Mouse (Mus musculus): ENCODE data around the gene St3gal5.
"Not testable (repeated sequence)": the region's sequence is repeated elsewhere in the genome, so short reads cannot be mapped to it uniquely, and the experiment has no call there.

The St3gal5 gene

DNA sequence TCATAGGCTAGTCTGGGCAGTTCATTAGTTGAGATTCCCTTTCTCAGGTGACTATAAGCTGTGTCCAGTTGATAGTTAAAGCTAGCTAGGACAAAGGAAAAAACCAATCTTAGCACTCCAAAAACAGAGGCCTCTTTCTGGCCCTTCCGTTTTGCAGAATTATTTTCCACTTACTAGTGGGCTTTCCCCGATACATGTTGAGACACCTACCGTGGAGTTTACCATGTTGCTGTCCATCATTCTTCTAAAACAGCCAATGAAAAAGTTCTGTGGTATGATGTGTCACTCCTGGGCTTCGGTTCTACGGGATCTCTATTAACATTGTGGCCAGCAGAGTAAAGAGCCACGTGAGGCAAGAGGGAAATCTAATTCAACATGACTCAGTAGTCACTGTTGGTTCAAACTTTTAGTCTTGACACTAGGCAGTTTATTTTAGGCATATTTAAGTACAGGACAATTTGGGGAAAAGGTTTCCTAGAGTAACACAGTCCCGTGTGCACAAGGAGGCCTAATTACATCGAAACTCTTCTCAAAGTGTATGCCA, 35.4 kb downstream of the St3gal5 start:
- in situ Hi-C loops (cut with MseI, MboI) = no loop called here

DNA sequence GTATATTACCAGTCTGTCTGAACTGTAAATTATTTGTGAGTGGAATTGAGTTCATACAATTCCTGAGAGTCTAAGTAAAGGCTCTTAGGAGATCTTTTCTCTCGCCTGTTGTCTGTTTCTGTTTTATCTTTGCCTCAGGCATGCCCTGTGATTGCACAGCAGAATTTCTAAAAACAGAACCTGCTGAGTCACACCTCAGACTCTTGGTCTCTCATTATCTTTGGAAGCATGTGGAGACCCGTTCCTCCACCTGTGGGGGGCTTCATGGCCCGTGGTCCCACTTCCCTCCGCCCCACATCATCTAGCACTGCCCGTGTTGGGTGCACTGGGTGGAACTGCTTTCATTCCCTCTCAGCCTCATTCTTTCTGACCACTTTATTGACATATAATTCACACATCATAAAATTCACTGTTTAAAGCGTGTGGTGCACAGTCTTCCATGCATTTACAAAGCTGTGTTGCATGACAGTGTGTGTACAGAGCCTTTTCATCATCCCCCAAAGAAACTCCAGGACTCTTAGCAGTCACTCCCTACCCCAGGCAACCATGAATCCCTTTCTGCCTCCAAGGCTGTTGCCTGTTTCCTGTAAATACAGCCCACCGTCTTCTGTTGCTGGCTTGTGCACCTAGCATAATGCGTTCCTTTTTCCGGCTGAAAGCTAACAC, 37.6 kb downstream of the St3gal5 start:
- in situ Hi-C loops (cut with MseI, MboI) = no loop called here

DNA sequence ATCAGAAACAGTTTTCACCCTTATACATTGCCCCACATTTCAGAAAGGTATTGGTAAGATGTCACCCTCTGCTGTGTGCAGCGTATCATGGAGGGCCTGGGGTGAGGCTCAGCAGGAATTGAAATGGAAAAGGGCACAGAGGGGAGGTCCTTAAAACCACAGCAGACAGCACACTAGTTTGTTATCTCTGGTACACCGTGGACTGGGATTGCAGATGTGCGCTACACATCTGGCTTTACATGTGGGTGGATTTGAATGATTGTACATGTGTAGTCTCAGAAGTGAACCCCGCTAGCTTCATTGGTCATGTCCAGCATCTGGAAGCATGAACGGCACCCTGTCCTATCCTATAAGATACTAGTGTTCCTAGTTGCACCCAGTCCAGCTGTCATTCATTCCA, 38.6 kb downstream of the St3gal5 start:
- in situ Hi-C loops (cut with MseI, MboI) = no loop called here

DNA sequence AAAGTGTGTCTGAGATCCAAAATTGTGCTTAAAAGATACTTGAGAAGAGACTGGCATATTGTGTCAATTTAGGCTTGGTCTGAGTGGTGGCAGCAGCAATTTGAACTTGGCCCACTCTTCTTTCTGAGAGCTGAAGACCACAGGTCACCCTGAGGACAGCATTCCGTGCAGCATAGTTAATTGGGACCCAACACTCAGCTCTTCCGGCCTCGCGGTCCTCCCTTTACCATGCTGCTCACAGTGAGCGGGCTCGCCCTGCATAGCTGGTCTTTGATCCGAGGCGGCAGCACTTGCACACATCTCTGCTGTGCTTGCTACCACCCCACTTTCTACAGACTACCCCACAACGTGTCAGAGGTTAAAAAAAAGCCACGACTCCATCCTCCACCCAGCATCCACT, 39.2 kb downstream of the St3gal5 start:
- in situ Hi-C loops (cut with MseI, MboI) = no loop called here

DNA sequence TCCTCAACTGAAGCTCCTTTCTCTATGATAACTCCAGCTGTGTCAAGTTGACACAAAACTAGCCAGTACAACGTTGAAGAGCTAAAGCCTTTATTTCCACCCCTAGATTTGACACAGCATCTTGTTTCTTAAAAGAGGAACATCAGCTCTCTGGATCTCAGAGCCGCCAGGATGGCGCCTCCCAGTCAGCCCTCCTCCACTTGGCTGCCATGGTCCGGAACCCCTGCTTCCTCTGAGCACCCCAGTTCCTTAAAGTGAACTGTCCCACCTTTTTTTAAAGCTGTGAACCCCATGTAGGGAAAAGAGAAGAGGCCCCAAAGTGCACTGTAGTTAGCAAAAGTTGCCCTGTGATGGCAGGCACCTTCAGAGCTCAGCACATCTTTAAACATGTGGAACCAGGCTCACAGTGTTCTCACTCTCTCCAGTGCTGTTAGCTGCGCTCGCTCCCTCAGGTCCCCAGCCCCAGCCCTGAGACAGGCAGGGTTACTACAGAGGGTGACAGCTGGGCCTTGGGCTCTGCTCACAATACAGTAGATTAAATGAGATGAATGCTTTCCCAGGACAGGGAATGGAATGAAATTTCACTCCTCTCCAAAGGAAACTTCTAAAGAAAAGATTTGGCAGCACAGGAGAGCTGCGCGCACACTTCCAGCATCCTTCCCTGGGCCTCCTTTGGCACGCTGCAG, 42.3 kb downstream of the St3gal5 start:
- in situ Hi-C loops (cut with MseI, MboI) = no loop called here

DNA sequence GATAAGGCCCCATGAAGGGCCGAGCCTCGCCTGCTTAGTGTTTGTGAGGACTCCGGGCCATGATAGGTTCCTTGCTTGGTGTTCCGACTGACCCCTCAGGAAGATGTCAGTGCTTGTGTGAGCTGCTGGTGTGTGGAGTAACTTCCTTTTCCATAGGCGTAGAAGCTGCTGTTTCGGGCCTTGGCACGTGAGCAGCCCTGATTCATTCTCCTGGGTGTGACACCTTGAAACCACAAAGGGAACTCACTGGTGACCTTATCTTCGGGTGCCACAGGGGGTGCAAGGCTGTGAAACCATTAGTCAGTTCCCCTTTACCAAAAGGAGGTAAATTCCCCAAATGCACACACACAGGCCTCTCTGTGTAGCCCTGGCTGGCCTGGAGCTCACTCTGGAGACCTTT, 43.0 kb downstream of the St3gal5 start:
- in situ Hi-C loops (cut with MseI, MboI) = no loop called here

DNA sequence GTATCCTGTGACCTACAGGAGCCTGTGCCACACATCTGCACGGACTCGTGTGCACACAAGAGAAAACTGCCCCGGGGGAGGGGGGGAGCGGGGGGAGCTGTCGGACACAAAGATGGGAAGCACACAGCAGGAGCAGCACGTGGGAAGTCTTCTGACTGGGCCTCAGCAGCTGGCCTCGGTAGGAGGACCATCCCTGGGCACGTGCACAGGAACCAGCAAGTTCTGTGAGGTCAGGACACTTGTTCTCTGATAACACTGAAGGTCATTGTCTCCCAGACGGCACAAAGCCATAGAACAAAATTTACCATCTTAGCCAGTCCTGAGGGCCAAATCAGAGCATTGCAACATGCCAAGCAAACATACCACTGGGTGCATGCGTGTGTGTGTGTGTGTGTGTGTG, 43.8 kb downstream of the St3gal5 start:
- in situ Hi-C loops (cut with MseI, MboI) = no loop called here

DNA sequence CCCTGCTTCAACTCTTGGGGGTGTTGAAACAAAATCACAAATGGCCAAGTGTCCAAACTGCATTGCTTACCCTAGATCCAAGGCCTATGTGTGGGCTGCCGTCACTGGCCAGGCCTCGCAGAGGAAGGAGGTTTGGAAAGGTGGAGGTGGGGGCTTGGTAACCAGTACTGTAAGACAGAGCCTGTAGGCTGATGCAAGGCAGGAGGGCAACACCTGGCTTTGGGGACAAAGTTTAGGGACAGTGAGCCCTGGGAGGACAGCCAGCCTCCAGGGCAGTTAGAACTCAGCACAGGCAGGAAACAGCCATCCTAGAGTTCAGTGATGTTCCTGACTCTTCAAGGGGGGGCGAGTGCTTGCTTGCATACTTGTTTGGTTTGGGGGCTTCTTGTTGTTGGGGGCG, 45.2 kb downstream of the St3gal5 start:
- in situ Hi-C loops (cut with MseI, MboI) = no loop called here

DNA sequence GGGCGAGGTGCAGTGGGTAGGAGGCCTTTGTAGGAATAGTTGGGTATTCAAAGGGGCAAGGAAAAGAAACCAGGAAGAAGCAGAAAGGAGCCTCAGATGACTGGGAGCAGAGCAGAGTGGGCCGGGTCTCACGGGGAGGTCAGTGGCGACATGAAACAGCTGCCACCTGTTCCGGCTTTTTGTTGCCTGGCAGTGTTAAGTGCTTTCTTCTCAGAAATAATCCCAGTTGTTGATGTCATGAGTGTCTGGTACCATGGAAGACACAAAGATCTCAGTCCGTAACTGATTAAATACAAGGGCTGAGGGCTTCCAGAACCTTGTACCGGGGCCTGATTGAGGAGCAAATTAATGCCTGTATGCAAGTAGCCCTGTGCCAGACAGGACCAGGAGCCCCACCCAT, 47.0 kb downstream of the St3gal5 start:
- in situ Hi-C loops (cut with MseI, MboI) = no loop called here

DNA sequence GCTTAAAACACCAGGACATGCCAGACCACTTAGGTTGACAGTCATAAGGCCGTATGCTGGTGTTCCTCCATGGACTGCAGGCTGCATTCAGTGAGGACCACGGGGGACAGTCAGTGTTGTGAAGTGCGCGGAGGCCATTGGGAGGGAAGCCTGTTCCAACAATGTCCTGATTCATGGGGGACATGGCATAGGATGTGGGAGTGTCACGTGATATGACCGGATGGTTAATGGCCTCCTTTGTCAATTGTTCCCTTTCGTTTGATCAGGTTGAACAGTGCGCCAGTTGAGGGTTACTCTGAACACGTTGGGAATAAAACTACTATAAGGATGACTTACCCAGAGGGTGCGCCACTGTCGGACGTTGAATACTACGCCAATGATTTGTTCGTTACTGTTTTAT, 49.4 kb downstream of the St3gal5 start:
- in situ Hi-C loops (cut with MseI, MboI) = no loop called here

DNA sequence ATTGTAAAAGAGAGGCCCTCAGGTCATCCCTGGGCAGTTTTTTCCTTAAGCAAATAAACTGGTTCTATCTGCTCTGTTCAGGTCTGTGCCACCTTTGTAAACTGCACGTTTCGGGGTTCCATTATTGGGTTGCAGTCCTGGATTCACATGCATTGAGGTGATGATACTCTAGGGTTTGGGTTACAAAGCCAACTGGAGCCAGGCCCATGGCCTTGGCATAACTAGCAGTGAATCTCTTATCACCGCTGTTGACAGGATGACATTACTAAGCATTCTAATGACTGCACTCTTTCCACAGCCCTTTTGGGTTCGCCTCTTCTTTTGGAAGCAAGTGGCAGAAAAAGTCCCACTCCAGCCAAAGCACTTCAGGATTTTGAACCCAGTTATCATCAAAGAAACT, 51.3 kb downstream of the St3gal5 start:
- in situ Hi-C loops (cut with MseI, MboI) = no loop called here

DNA sequence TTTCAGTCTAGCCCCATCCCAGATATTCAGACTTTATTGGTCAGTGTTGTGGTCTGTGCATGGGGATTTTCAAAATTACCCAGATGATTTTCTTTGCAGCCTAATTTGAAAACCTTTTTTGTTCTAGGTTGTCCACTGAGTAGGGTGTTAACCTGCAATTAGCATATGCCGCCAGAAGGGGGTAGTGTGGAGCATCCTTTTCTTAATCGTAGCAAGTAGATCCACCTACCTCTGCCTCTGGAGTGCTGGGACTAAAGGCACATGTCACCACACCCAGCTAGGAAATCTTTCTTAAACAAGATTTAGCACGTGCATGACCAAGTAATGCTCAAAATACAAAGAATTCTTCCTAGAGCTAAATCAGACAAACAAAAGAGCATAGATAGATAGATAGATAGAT, 52.4 kb downstream of the St3gal5 start:
- in situ Hi-C loops (cut with MseI, MboI) = no loop called here

DNA sequence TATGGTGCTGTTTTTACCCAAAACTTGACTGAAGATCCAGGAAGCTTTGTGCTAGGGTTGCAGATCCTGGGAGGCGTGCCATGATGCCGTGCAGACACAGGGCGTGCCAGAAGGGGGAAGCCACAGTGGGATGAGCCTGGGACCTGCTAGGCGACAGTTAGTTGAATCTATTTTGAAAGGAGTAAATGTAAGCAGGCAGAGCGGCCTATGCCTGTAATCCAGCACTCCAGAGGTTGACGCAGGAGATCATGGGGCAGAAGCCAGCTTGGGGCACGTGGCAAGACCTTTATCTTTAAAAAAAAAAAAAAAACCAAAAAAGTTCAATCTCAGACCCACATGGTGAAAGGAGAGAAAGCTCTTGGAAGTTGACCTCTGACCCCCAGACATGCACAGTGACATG, 55.3 kb downstream of the St3gal5 start:
- in situ Hi-C loops (cut with MseI, MboI) = no loop called here

DNA sequence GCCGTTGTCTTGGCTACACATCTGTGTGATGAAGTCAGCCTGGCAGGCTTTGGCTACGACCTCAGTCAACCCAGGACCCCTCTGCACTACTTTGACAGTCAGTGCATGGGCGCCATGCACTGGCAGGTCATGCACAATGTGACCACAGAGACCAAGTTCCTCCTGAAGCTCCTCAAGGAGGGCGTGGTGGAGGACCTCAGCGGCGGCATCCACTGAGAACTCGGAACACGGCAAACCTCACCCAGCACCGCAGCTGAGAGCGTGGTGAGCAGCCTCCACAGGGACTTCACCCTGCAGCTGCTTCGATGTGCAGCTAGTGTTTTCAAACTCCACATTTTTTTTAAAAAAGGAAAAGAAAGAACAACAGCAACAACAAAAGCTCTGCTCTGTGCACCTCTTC, 56.1 kb downstream of the St3gal5 start:
- in situ Hi-C loops (cut with MseI, MboI) = no loop called here

DNA sequence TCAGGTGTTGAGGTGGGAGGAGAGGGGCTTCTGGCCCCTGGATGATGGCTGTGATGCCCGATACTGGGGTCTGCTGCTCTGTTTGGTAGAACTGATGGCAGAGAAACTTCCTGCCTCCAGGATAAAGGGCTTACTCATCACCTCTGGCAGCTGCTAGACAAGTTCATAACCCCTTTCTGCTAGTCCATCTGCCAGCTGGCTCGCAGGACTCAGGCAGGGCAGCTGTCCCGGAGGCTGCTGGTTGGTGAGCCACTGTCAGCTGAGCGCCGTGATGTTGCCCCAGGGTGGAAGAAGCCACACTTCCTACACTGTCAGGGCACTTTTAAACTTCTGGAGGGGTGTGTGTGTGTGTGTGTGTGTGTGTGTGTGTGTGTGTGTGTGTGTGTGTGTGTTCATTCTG, 56.6 kb downstream of the St3gal5 start:
- in situ Hi-C loops (cut with MseI, MboI) = not testable (repeated sequence)

DNA sequence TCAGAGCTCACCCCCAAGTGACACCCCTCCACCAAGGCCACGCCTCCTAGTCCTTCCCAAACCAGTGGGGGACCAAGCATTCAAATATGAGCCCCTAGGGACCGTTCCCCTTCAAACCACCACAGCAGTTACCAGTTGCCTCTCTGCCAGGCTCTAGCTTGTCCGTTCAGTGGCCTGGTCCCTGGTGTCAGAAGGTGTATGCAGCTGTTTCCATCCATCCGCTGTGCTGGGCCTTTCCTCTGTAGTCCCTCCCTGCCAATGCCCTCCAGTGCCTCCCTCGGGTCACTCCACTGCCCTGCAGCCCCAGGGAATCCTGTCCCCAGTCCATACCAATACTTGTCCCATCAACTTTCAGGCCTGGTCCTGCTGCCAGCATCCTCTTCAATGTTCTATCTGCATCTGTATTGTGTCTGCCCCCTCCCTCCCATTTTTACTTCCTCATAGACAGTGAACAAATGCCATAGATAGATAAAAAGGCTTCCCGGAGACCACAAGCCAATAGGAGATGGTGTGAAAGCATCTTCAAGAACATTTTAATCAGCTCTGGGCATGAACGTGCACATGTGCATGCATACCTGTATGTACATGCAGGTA, 57.6 kb downstream of the St3gal5 start:
- in situ Hi-C loops (cut with MseI, MboI) = loop anchor here in 1 of 2 experiments (5.0 kb wide), 1 partner anchor 228 kb away; no protein-coding TSS in a partner anchor

DNA sequence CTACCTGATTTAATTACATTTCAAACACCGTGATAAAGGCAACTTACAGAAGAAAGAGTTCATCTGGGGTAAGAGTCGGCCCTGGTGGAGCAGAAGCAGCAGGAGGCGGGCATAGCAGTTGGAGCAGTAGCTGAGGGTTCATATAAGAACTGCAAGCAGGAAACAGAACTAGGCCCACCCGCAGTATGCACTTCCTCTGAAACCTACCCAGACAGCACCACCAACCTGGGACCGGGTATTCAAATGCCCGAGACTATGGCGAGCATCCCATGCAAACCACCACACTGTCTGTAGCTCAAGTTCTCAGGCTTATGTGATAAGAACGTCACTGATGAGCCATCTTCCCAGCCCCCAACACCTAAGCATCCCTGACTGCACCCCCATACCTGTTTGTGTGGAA, 58.3 kb downstream of the St3gal5 start:
- in situ Hi-C loops (cut with MseI, MboI) = loop anchor here in 1 of 2 experiments (5.0 kb wide), 1 partner anchor 228 kb away; no protein-coding TSS in a partner anchor

DNA sequence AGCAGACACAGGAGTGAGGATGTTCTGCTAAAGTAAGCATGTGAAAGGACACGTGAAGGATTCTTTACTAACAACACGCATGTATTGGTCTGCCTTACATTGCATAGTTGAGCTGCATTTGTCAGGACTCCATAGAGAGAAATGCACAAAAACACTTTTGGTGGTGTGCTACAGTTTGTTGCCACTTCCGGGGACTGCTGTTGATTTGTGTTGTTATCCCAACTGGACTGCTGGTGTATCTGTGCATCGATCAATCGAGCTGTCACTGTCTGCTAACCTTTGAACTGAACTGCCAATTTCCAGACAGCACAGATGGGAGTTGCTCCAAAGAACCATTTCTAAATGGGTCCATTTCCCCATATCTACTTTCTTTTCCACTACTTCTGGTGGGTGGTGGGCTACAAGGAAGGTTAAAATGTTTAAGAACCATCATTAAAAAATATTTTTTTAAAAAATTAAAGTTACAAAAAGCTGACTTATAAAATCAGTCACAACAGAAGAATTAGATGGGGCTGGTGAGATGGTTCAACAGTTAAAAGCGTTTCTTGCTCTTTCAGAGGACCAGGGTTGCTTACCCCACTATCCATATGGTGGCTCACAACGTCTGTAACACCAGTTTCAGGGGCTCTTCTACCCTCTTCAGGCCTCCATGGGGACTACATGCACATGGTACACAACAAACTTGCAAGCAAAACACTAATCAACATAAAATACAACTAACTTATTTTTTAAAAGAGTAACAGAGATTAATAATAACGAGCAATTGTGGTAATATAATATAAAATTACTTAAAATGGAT, 61.8 kb downstream of the St3gal5 start:
- in situ Hi-C loops (cut with MseI, MboI) = loop anchor here in 1 of 2 experiments (5.0 kb wide), 1 partner anchor 232 kb away; no protein-coding TSS in a partner anchor

DNA sequence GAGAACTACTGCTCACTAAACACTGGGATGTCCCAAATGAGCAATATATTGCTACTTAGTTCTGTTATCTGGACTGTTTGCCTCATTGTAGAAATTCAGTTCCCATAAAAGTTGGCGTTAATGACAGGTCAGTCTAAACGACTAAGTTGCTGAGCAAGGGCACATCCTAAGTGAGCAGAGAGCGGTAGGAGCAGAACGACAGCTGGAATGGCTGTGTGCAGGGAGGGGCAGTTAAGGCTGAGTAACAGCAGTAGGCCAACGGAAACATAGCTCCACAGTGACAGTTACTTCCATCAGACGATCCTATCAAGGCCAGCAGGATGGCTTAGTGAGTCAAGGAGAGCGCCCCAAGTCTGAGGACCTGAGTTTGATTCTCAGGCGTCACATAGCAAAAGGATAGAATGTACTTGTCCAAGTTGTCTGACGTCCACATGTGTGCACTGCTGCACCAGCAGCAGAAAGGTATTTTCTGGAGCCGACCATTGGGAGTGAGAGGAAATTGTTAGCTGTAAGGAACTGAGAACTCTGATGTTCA, 62.5 kb downstream of the St3gal5 start:
- in situ Hi-C loops (cut with MseI, MboI) = loop anchor here (5.0 to 10.0 kb wide), 2 partner anchors 225 to 233 kb away; no protein-coding TSS in a partner anchor

DNA sequence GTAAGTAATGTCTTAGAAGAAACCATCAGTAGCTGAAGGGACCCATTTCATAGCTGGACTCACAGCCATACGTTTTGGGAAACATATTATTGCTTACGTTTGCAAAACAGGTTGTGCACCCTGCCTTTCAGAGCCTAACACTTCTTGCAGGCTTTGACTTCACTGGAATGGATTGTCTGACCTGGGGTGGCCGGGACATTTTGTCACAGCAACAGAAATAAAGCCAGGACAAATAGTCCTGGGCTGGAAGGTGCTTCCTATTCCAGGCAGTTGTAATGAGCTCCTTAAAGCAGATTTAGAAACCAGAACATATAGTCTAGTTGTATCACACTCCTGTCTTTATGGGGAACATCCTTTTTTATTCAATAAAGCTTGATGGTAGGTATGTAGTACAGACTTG, 63.6 kb downstream of the St3gal5 start:
- in situ Hi-C loops (cut with MseI, MboI) = loop anchor here in 1 of 2 experiments (10.0 kb wide), 1 partner anchor 226 kb away; no protein-coding TSS in a partner anchor

DNA sequence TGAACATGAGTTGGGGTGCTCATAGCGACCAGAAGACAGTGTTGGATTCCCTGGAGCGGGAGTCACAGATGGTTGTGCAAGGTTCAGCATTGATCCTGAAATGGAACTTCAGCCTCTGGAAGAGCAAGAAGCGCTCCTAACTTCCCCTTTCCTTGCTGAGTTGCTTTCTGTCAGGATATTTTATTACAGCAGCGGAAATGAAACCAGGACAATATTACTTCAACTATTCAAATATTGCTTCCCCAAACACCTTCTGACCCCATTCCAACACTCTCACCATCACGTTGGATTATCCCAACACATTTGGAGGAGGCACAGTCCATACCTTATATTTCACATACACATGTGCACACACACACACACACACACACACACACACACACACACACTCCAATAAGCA, 64.4 kb downstream of the St3gal5 start:
- in situ Hi-C loops (cut with MseI, MboI) = loop anchor here in 1 of 2 experiments (10.0 kb wide), 1 partner anchor 227 kb away; no protein-coding TSS in a partner anchor
